Mouse (Mus musculus) midbrain, embryonic 10.5 days (tissue): ENCODE measurements around the gene Etv6. TPM values are rescaled to one million over a fixed set of nuclear protein-coding genes. Genes with fewer than 3 reads are reported as not detected.

ENCODE experiments used
- DNase-seq: peaks from one replicate; pipeline ENCODE4 v3.0.0-alpha.2; 2017; ENCODE audit warnings: low spot score
- H3K27ac ChIP-seq: fragments of 300-500 bp; sonication (generic); replicated peaks from 2 replicates; pipeline ENCODE4 v1.5.1; 2016; ENCODE audit warnings: mild to moderate bottlenecking
- H3K27me3 ChIP-seq: fragments of 300-500 bp; sonication (generic); 2 replicates; pipeline ENCODE4 v1.6.1; 2016; ENCODE audit warnings: low read depth, mild to moderate bottlenecking; ENCODE audit not compliant: poor library complexity, severe bottlenecking
- H3K36me3 ChIP-seq: fragments of 300-500 bp; sonication (generic); 2 replicates; pipeline ENCODE4 v1.6.1; 2016; ENCODE audit warnings: mild to moderate bottlenecking, moderate library complexity
- H3K4me1 ChIP-seq: fragments of 300-500 bp; sonication (generic); 2 replicates; pipeline ENCODE4 v1.6.1; 2016
- H3K4me3 ChIP-seq: fragments of 300-500 bp; sonication (generic); 2 replicates; pipeline ENCODE4 v1.5.1; 2016; ENCODE audit warnings: mild to moderate bottlenecking, moderate library complexity
- H3K9me3 ChIP-seq: fragments of 300-500 bp; sonication (generic); replicated peaks from 2 replicates; pipeline ENCODE4 v1.6.1; 2016; ENCODE audit warnings: mild to moderate bottlenecking
- WGBS: fragments of 180-500 bp; shearing (Covaris S2); methylation state at CpG from one replicate; pipeline ENCODE4 v1.1.7; 2016; 5-methylcytosine and 5-hydroxymethylcytosine counted together
- polyA plus RNA-seq: library from polyadenylated mRNA; unstranded; fragments of >200 nt; fragmentation: Nextera tagmentation; extraction: Ambion mirVana; gene quantifications from 2 replicates; pipeline ENCODE4 v1.2.1, GENCODE M21; 2016

Etv6 gene
- polyA plus RNA-seq, 1 experiment from 2014 or later: 12.6 TPM

DNA sequence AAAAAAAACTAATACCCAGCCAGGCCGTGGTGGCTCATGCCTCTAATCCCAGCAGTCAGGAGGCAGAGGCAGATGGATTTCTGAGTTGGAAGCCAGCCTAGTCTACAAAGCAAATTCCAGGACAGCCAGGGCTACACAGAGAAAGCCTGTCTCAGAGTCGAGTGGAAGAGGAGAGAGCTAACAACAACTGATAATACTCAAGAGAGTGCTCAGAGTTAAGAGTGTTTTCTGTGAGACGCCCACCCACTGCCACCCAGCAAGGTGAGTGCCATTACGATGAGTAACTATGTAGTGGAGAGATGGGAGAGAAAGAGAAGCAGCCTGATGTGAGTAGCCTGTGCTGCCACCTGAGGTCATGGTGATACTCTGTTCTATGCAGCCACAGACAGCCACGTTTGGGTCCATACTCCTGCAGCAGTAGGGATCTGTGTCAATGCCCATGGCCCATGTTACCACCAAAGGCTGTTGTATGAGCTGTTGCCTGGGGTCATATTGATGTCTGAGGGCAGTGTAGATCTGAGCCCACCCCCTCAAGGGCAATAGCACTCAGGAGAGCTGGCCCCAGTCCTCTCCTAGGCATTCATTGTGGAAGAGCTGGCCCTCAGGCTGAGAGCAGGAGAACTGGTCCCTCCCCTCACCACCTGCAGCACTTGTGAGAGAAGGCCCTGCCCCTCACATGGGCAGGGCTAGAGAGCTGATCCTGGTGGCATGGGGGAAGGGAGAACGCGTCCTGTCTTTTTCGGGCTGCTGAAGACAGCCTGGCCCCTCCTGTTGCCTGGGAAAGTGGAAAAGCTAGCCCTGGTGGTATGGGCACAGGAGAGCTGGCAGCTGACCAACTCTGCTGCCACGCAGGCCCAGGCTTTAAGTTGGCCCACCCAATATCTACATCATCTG is 258.4 kb downstream of the Etv6 start:
- 50% methylated on average over 9 of the region's 9 CpGs for WGBS
- Histone ChIP-seq H3K9me3 (no peaks in the 10 kb centered on the region), H3K4me1 (peaks cover 3% of the 10 kb centered on the region; the same call in 1 of the 2 replicates), H3K4me3 (no peak overlapping the region), H3K36me3 (no peaks in the 10 kb centered on the region), H3K27me3 (no peaks in the 10 kb centered on the region), H3K27ac (no peak overlapping the region)
- no peak for DNase-seq

DNA sequence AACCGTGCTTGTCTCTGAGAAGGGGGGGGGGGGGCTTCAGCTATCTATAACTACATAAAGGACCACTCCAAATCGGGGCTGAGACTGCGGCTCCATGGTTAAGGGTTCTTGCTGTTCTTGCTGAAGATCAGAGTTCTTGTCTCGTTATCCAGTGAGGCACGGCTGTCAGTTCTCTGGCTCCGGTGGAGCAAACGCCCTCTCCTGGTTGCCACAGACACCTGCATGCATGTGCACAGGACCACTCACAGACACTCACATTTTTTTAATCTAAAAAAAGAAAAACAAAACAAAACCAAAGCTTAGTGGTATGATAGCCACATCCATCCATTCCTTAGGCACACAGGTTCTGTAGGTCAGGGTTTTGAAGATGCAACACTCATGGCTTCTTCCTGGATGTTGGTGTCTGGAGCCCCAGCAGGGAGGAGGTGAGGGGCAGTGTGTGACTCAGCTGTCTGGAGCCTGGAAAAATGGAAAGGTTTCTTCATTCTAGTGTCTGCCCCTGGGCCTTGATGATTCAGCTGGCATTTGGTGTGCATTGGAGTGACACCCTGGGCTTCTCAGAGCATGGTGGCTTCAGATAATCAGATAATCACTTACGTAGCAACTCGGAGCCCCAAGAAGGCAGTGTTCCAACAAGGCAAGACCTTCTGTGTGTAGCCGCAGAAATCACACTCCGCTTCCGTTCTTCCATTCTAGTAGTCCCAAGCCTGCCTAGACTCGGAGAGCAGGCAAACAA is 262.6 kb downstream of the Etv6 start:
- H3K4me1 ChIP-seq: peaks cover 3% of the 10 kb centered on the region; the same call in 1 of the 2 replicates
- no peak for DNase-seq
- H3K4me3 ChIP-seq: no peak overlapping the region
- no peaks in the 10 kb centered on the region for H3K27me3 ChIP-seq
- no peaks in the 10 kb centered on the region for H3K9me3 ChIP-seq
- no peaks in the 10 kb centered on the region for H3K36me3 ChIP-seq
- 86% methylated on average over 13 of the region's 13 CpGs for WGBS
- H3K27ac ChIP-seq: no peak overlapping the region

DNA sequence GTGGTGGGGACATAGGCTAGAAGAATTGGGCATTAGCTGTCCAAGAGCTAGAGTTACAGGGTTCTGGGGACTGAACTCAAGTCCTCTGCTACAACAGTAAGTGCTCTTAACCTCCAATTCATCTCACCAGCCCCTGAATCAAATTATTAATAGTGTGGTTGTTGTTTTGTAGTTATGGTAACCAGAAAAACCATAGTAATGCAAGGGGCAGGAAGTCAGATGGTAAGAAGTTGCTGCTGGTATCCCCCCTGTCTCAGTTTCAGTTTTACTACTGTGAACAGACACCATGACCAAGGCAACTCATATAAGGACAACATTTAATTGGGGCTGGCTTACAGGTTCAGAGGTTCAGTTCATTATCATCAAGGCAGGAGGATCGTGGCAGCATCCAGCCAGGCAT is 266.5 kb downstream of the Etv6 start:
- Histone ChIP-seq H3K36me3 (no peaks in the 10 kb centered on the region), H3K27me3 (no peaks in the 10 kb centered on the region), H3K27ac (no peak overlapping the region), H3K4me1 (no peaks in the 10 kb centered on the region), H3K4me3 (no peak overlapping the region), H3K9me3 (no peaks in the 10 kb centered on the region)
- 86% methylated on average over 1 of the region's 1 CpGs for WGBS
- DNase-seq: no peak

DNA sequence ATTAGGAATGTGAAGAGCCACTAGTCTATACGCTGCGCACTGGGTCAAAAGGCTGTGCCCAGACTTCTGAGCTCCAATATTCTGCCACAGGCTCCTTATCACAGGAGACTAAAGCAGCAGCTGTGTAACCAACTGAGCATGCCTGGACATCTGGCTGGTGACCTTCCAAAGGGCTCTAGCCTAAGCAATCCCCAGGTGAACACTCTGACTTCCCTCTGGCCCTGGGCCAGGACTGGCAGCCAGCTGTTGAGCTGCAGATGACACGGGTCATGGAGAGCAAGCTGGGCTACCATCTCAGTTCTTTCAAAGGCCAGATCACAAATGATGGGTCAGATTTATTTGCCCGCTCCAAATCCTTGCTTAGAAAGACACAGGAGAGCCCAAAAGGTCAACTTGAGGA is 275.8 kb downstream of the Etv6 start:
- Histone ChIP-seq H3K36me3 (no peaks in the 10 kb centered on the region), H3K27me3 (no peaks in the 10 kb centered on the region), H3K9me3 (no peaks in the 10 kb centered on the region), H3K4me1 (no peaks in the 10 kb centered on the region), H3K27ac (no peak overlapping the region), H3K4me3 (no peak overlapping the region)
- DNase-seq: no peak
- 87% methylated on average over 4 of the region's 4 CpGs for WGBS

DNA sequence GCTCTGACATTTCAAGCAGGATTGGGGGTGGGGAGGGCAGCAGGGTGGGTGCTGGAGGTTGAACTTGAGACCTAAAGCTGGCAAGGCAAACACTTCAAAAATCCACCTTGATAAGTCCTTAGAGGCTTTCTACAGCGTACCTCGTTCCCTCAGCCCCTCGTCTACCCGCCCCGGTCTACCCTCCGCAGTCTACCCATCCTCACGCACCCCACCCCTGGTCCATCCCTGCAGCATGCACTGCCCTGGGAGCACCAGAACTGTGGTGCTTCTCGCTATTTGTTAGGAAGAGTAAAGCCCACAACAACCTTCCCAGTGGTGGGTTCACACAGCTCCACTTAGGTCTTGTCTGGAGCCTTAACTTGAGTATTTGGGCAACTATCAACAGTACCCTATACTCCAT is 277.1 kb downstream of the Etv6 start:
- Histone ChIP-seq H3K27me3 (no peaks in the 10 kb centered on the region), H3K9me3 (no peaks in the 10 kb centered on the region), H3K4me1 (no peaks in the 10 kb centered on the region), H3K27ac (no peak overlapping the region), H3K36me3 (no peaks in the 10 kb centered on the region), H3K4me3 (no peak overlapping the region)
- no peak for DNase-seq
- 91% methylated on average over 8 of the region's 8 CpGs for WGBS

DNA sequence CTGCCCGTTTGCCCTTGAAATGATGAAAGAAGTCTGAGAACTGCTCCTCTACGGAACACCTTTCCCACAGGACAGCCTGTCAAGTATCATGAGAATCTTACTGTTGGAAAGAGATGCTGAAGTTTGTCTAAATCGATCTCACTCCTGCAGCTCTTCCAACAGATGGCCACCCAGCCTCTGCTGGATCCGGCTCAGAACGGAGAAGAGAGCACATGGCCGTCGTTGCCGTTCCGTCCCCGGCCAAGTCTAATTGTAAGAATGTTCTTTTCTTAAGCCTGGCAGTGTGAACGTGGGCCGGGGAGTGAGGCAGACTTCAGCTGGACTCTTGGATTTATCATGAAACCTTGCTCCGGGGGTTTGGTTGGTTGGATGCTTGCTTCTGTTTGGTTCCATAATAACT is 281.9 kb downstream of the Etv6 start:
- no peaks in the 10 kb centered on the region for H3K36me3 ChIP-seq
- no peak overlapping the region for H3K4me3 ChIP-seq
- no peaks in the 10 kb centered on the region for H3K27me3 ChIP-seq
- H3K27ac ChIP-seq: no peak overlapping the region
- no peak for DNase-seq
- H3K9me3 ChIP-seq: no peaks in the 10 kb centered on the region
- H3K4me1 ChIP-seq: no peaks in the 10 kb centered on the region
- 95% methylated on average over 13 of the region's 13 CpGs for WGBS

Other genes with a start within 250 kb of the Etv6 start
- gene Kap, start 181.9 kb upstream of the Etv6 start, polyA plus RNA-seq: not detected in 2 replicates